Mouse (Mus musculus): ENCODE measurements around the gene Chrna1. TPM values are rescaled to one million over a fixed set of nuclear protein-coding genes. Genes with fewer than 3 reads are reported as not detected.

Gene Chrna1
- polyA plus RNA-seq, 1 experiment from 2014 or later, result 0.24 TPM

DNA sequence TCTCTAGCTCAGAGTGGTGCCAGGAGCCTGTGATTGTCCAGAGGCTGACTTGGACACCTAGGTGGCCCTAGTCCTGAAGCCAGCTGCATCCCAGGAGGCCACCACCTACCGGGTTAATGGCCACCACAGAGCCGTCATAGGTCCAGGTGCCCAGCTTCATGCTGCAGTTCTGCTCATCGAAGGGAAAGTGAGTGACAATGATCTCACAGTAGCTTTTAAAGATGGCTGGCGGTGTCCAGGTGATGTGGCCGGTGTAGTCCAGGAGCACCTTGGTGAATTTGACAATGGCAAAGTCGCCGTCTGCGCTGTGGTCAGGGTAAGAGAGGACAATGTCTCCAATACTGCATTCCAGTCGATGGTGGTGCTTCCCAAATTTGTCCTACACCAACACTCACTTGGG lies 8.8 kb downstream of the Chrna1 start:
- Histone ChIP-seq H3K4me3 (ENCODE audit: low read depth, low read length) (no peak overlapping the region), H3K27ac (ENCODE audit: low read length) (no peak overlapping the region), H3K4me1 (ENCODE audit: control insufficient read depth, insufficient read depth, low read length) (peaks cover 6% of the 10 kb centered on the region; the same call in 1 of the 2 replicates), H3K4me2 (ENCODE audit: low read length) (no peak overlapping the region), H3K36me3 (ENCODE audit: control insufficient read depth, insufficient read depth, low read length) (no peaks in the 10 kb centered on the region), H3K9me3 (replicated peaks; ENCODE audit: control insufficient read depth, low read length, poor library complexity, severe bottlenecking) (no peaks in the 10 kb centered on the region), H3K9ac (ENCODE audit: low read depth, low read length) (no peak overlapping the region), H3K27me3 (ENCODE audit: control insufficient read depth, insufficient read depth, low read depth, low read length) (no peaks in the 10 kb centered on the region)
- 94% methylated on average over 9 of the region's 9 CpGs for WGBS
- no peak for ATAC-seq

GRCm38 (mm10) chr2:73566989-73567605 lies 13.0 kb downstream of the Chrna1 start:
- H3K4me3 ChIP-seq (ENCODE audit: low read depth, low read length), result no peak overlapping the region
- H3K9me3 ChIP-seq (replicated peaks; ENCODE audit: control insufficient read depth, low read length, poor library complexity, severe bottlenecking), result no peaks in the 10 kb centered on the region
- no peaks in the 10 kb centered on the region for H3K27me3 ChIP-seq (ENCODE audit: control insufficient read depth, insufficient read depth, low read depth, low read length)
- 18% methylated on average over 8 of the region's 8 CpGs for WGBS
- no peak overlapping the region for H3K27ac ChIP-seq (ENCODE audit: low read length)
- H3K4me1 ChIP-seq (ENCODE audit: control insufficient read depth, insufficient read depth, low read length), result peaks cover 7% of the 10 kb centered on the region
- peak; percentile 63 for ATAC-seq
- peak overlapping the region; percentile 12; the same call in 1 of the 2 replicates for H3K4me2 ChIP-seq (ENCODE audit: low read length)
- no peak overlapping the region for H3K9ac ChIP-seq (ENCODE audit: low read depth, low read length)
- no peaks in the 10 kb centered on the region for H3K36me3 ChIP-seq (ENCODE audit: control insufficient read depth, insufficient read depth, low read length)

GRCm38 (mm10) chr2:73566162-73566561 lies 14.0 kb downstream of the Chrna1 start:
- H3K36me3 ChIP-seq (ENCODE audit: control insufficient read depth, insufficient read depth, low read length), result no peaks in the 10 kb centered on the region
- no peak overlapping the region for H3K4me2 ChIP-seq (ENCODE audit: low read length)
- no peak overlapping the region for H3K4me3 ChIP-seq (ENCODE audit: low read depth, low read length)
- 4% methylated on average over 7 of the region's 7 CpGs for WGBS
- ATAC-seq, result peak; percentile 54; the same call in 1 of the 2 replicates
- H3K9me3 ChIP-seq (replicated peaks; ENCODE audit: control insufficient read depth, low read length, poor library complexity, severe bottlenecking), result no peaks in the 10 kb centered on the region
- no peak overlapping the region for H3K9ac ChIP-seq (ENCODE audit: low read depth, low read length)
- H3K27ac ChIP-seq (ENCODE audit: low read length), result no peak overlapping the region
- no peaks in the 10 kb centered on the region for H3K27me3 ChIP-seq (ENCODE audit: control insufficient read depth, insufficient read depth, low read depth, low read length)
- H3K4me1 ChIP-seq (ENCODE audit: control insufficient read depth, insufficient read depth, low read length), result peaks cover 11% of the 10 kb centered on the region; the same call in 1 of the 2 replicates

- H3K36me3 ChIP-seq (ENCODE audit: control insufficient read depth, insufficient read depth, low read length), result no peaks in the 10 kb centered on the region
- no peak overlapping the region for H3K9ac ChIP-seq (ENCODE audit: low read depth, low read length)
- 77% methylated on average over 7 of the region's 7 CpGs for WGBS
- H3K27me3 ChIP-seq (ENCODE audit: control insufficient read depth, insufficient read depth, low read depth, low read length), result no peaks in the 10 kb centered on the region
- no peak overlapping the region for H3K4me2 ChIP-seq (ENCODE audit: low read length)
- H3K27ac ChIP-seq (ENCODE audit: low read length), result no peak overlapping the region
- no peak for ATAC-seq
- no peaks in the 10 kb centered on the region for H3K9me3 ChIP-seq (replicated peaks; ENCODE audit: control insufficient read depth, low read length, poor library complexity, severe bottlenecking)
- H3K4me3 ChIP-seq (ENCODE audit: low read depth, low read length), result no peak overlapping the region
- peaks cover 11% of the 10 kb centered on the region; the same call in 1 of the 2 replicates for H3K4me1 ChIP-seq (ENCODE audit: control insufficient read depth, insufficient read depth, low read length)
These were observed 16.4 kb downstream of the Chrna1 start for GRCm38 (mm10) chr2:73563690-73564089.

GRCm38 (mm10) chr2:73562656-73563055 lies 17.5 kb downstream of the Chrna1 start:
- 95% methylated on average over 9 of the region's 9 CpGs for WGBS
- H3K4me3 ChIP-seq (ENCODE audit: low read depth, low read length), result no peak overlapping the region
- ATAC-seq, result no peak

GRCm38 (mm10) chr2:73561665-73562063 lies 18.5 kb downstream of the Chrna1 start:
- peak; percentile 69 for ATAC-seq
- 4% methylated on average over 8 of the region's 8 CpGs for WGBS
- Histone ChIP-seq H3K27me3 (ENCODE audit: control insufficient read depth, insufficient read depth, low read depth, low read length) (no peaks in the 10 kb centered on the region), H3K9me3 (replicated peaks; ENCODE audit: control insufficient read depth, low read length, poor library complexity, severe bottlenecking) (no peaks in the 10 kb centered on the region), H3K36me3 (ENCODE audit: control insufficient read depth, insufficient read depth, low read length) (no peaks in the 10 kb centered on the region), H3K9ac (ENCODE audit: low read depth, low read length) (no peak overlapping the region; the same call in 1 of the 2 replicates), H3K4me1 (ENCODE audit: control insufficient read depth, insufficient read depth, low read length) (peaks cover 11% of the 10 kb centered on the region; the same call in 1 of the 2 replicates), H3K4me3 (ENCODE audit: low read depth, low read length) (peak overlapping the region; percentile 48), H3K27ac (ENCODE audit: low read length) (no peak overlapping the region; the same call in 1 of the 2 replicates), H3K4me2 (ENCODE audit: low read length) (peak overlapping the region; percentile 69)

More at GRCm38 (mm10) chr2:73562656-73563055, 17.5 kb downstream of the Chrna1 start:
- H3K9ac ChIP-seq (ENCODE audit: low read depth, low read length), result no peak overlapping the region
- no peaks in the 10 kb centered on the region for H3K36me3 ChIP-seq (ENCODE audit: control insufficient read depth, insufficient read depth, low read length)
- H3K4me2 ChIP-seq (ENCODE audit: low read length), result no peak overlapping the region
- H3K27me3 ChIP-seq (ENCODE audit: control insufficient read depth, insufficient read depth, low read depth, low read length), result no peaks in the 10 kb centered on the region
- no peaks in the 10 kb centered on the region for H3K9me3 ChIP-seq (replicated peaks; ENCODE audit: control insufficient read depth, low read length, poor library complexity, severe bottlenecking)
- H3K4me1 ChIP-seq (ENCODE audit: control insufficient read depth, insufficient read depth, low read length), result peaks cover 11% of the 10 kb centered on the region; the same call in 1 of the 2 replicates
- H3K27ac ChIP-seq (ENCODE audit: low read length), result no peak overlapping the region

GRCm38 (mm10) chr2:73560899-73561664 lies 19.1 kb downstream of the Chrna1 start:
- Histone ChIP-seq H3K4me1 (ENCODE audit: control insufficient read depth, insufficient read depth, low read length) (peaks cover 7% of the 10 kb centered on the region; the same call in 1 of the 2 replicates), H3K9me3 (replicated peaks; ENCODE audit: control insufficient read depth, low read length, poor library complexity, severe bottlenecking) (no peaks in the 10 kb centered on the region), H3K27me3 (ENCODE audit: control insufficient read depth, insufficient read depth, low read depth, low read length) (no peaks in the 10 kb centered on the region), H3K36me3 (ENCODE audit: control insufficient read depth, insufficient read depth, low read length) (no peaks in the 10 kb centered on the region), H3K9ac (ENCODE audit: low read depth, low read length) (peak overlapping the region; percentile 65), H3K27ac (ENCODE audit: low read length) (peak overlapping the region; percentile 29; the same call in 1 of the 2 replicates), H3K4me2 (ENCODE audit: low read length) (peak overlapping the region; percentile 69), H3K4me3 (ENCODE audit: low read depth, low read length) (peak overlapping the region; percentile 48)
- ATAC-seq, result peak; percentile 64
- WGBS, result 2% methylated on average over 21 of the region's 23 CpGs

DNA sequence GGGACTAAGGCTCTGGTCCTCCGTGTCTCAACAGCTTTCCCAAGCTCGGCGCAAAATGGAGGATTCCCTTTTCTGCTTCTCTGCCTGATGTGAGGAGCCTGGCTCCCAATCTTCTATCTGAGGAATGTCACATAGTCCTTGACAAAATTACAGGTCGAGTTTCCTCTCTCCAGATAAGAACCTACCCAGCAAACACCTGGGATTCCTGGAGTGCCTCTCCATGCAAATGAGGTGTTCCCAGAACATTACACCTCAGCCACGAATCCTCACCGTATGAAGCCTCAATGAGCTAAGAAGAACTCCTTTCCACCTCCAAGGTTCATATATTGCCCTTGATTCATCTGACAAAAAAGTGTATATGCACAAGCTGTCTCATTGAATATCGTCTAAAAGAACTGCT lies 19.7 kb downstream of the Chrna1 start:
- Histone ChIP-seq H3K4me2 (ENCODE audit: low read length) (peak overlapping the region; percentile 69), H3K27ac (ENCODE audit: low read length) (0 out of 2 replicates have a peak overlapping the region, but pooled peaks have one; percentile 29), H3K9ac (ENCODE audit: low read depth, low read length) (peak overlapping the region; percentile 65; the same call in 1 of the 2 replicates), H3K36me3 (ENCODE audit: control insufficient read depth, insufficient read depth, low read length) (no peaks in the 10 kb centered on the region), H3K4me1 (ENCODE audit: control insufficient read depth, insufficient read depth, low read length) (0 out of 2 replicates have a peak, but pooled peaks cover 4% of the 10 kb centered on the region), H3K9me3 (replicated peaks; ENCODE audit: control insufficient read depth, low read length, poor library complexity, severe bottlenecking) (no peaks in the 10 kb centered on the region), H3K27me3 (ENCODE audit: control insufficient read depth, insufficient read depth, low read depth, low read length) (no peaks in the 10 kb centered on the region), H3K4me3 (ENCODE audit: low read depth, low read length) (peak overlapping the region; percentile 48)
- 38% methylated on average over 7 of the region's 7 CpGs for WGBS
- no peak for ATAC-seq

DNA sequence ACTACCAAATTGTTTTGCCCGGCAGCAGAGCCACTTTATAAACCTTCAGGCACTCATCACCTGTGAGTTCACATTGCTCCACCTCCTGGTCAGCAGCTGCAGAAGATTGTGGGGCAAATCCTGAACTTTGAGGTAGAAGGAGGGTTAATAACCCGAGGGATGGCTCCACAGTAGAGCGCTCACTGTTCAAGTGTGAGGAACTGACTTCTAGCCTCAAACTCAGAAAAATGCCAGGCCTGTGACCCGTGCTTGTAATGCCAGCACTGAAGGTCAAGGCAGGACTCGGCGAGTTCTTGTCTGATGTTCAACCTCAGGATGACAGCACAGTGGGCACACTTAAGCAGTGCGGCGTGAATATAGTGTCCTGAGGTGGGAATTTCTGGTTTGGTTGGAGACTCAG lies 22.2 kb downstream of the Chrna1 start:
- Histone ChIP-seq H3K9me3 (replicated peaks; ENCODE audit: control insufficient read depth, low read length, poor library complexity, severe bottlenecking) (no peaks in the 10 kb centered on the region), H3K27ac (ENCODE audit: low read length) (no peak overlapping the region), H3K4me2 (ENCODE audit: low read length) (no peak overlapping the region), H3K9ac (ENCODE audit: low read depth, low read length) (no peak overlapping the region), H3K36me3 (ENCODE audit: control insufficient read depth, insufficient read depth, low read length) (no peaks in the 10 kb centered on the region), H3K27me3 (ENCODE audit: control insufficient read depth, insufficient read depth, low read depth, low read length) (no peaks in the 10 kb centered on the region), H3K4me3 (ENCODE audit: low read depth, low read length) (no peak overlapping the region), H3K4me1 (ENCODE audit: control insufficient read depth, insufficient read depth, low read length) (0 out of 2 replicates have a peak, but pooled peaks cover 4% of the 10 kb centered on the region)
- WGBS, result 87% methylated on average over 8 of the region's 8 CpGs
- ATAC-seq, result no peak

All from midbrain, embryonic 16.5 days (tissue).